Mouse (Mus musculus) lung, embryonic 15.5 days (tissue): ENCODE results near the gene Dcaf5. TPM values are rescaled to one million over a fixed set of nuclear protein-coding genes. Genes with fewer than 3 reads are reported as not detected.

Experiments
- ATAC-seq: fragments of 200-750 bp; cut with Nextera tagmentation; 2 replicates; pipeline ENCODE4 v1.8.0; 2017; ENCODE audit warnings: moderate number of reproducible peaks, borderline replicate concordance; ENCODE audit not compliant: low FRiP score, low TSS enrichment; ENCODE audit errors: extremely low read depth
- H3K27ac ChIP-seq: fragments of 300-500 bp; sonication (generic); 2 replicates; pipeline ENCODE4 v1.5.1; 2015; ENCODE audit warnings: moderate library complexity, mild to moderate bottlenecking, inconsistent platforms
- H3K27me3 ChIP-seq: fragments of 300-500 bp; sonication (generic); 2 replicates; pipeline ENCODE4 v1.6.1; 2015; ENCODE audit warnings: inconsistent platforms
- H3K36me3 ChIP-seq: fragments of 300-500 bp; sonication (generic); 2 replicates; pipeline ENCODE4 v1.6.1; 2015; ENCODE audit warnings: inconsistent platforms
- H3K4me1 ChIP-seq: fragments of 300-500 bp; sonication (generic); 2 replicates; pipeline ENCODE4 v1.6.1; 2015; ENCODE audit warnings: inconsistent platforms
- H3K4me2 ChIP-seq: fragments of 300-500 bp; sonication (generic); 2 replicates; pipeline ENCODE4 v1.6.1; 2015; ENCODE audit warnings: inconsistent platforms, mild to moderate bottlenecking, moderate library complexity
- H3K4me3 ChIP-seq: fragments of 300-500 bp; sonication (generic); 2 replicates; pipeline ENCODE4 v1.5.1; 2015; ENCODE audit warnings: mild to moderate bottlenecking, inconsistent platforms
- H3K9ac ChIP-seq: fragments of 300-500 bp; sonication (generic); 2 replicates; pipeline ENCODE4 v1.6.1; 2015; ENCODE audit warnings: inconsistent platforms
- H3K9me3 ChIP-seq: fragments of 300-500 bp; sonication (generic); 2 replicates; pipeline ENCODE4 v1.6.1; 2016; ENCODE audit warnings: inconsistent platforms
- WGBS: fragments of 180-500 bp; shearing (Covaris S2); methylation state at CpG from one replicate; pipeline ENCODE4 v1.1.7; 2015; 5-methylcytosine and 5-hydroxymethylcytosine counted together
- polyA plus RNA-seq: library from polyadenylated mRNA; unstranded; fragments of >200 nt; fragmentation: Nextera tagmentation; extraction: Ambion mirVana; gene quantifications from 2 replicates; pipeline ENCODE4 v1.2.1, GENCODE M21; 2015

The Dcaf5 gene
- polyA plus RNA-seq, 1 experiment from 2014 or later: 11.3 TPM

DNA sequence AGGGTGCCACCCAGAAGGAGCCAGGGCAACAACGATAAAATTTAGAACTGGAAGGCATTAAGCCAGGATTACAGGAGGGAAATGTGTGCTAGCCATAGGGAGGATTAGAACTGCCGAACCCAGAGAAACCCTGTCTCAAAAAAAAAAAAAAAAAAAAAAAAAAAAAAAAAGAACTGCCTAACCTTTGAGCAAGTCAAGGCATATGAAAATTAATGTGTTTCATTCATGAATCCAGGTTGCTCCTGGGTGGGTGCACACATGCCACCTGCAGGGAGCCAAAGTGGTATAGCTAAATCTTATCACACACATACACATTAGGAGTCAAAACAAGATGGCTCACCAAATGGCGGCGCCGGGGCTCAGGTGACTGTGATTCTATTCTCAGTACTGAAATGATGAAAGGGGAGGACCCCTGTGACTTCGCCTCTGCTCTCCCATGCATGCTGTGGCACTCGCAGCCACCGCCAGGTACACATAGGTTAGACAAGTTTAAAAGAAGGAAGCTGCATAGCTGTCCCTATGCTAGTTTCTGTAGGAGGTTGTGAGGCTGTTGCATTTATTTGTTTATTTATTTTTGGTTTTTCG lies 8.2 kb upstream of the Dcaf5 start:
- H3K27ac ChIP-seq: no peak overlapping the region
- no peaks in the 10 kb centered on the region for H3K9me3 ChIP-seq
- no peak overlapping the region for H3K4me3 ChIP-seq
- 0 out of 2 replicates have a peak, but pooled peaks cover 4% of the 10 kb centered on the region for H3K27me3 ChIP-seq
- ATAC-seq: no peak
- H3K4me1 ChIP-seq: no peaks in the 10 kb centered on the region
- WGBS: 71% methylated on average over 9 of the region's 9 CpGs
- no peak overlapping the region for H3K9ac ChIP-seq
- H3K4me2 ChIP-seq: no peak overlapping the region
- H3K36me3 ChIP-seq: no peaks in the 10 kb centered on the region

DNA sequence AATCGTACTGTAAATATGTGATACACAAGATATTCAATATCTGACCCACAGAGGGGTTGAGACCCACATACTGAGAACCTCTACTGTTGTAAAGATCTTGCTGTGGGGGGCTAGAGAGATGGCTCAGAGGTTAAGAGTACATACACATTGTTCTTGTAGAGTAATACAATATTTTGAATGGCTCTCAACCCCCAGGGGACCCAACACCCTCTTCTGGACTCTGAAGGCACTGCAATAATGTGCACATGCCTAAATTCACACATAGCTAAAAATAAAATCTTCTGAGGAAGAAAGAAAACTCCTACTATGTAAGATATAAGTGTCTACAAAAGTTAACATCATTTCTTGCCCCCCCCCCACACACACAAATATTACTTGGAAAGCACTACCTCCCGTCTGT lies 4.6 kb upstream of the Dcaf5 start:
- Histone ChIP-seq H3K27ac (no peak overlapping the region), H3K4me1 (peaks cover 6% of the 10 kb centered on the region; the same call in 1 of the 2 replicates), H3K27me3 (no peaks in the 10 kb centered on the region), H3K4me2 (no peak overlapping the region), H3K4me3 (no peak overlapping the region), H3K9me3 (no peaks in the 10 kb centered on the region), H3K36me3 (no peaks in the 10 kb centered on the region), H3K9ac (no peak overlapping the region)
- WGBS: 70% methylated on average over 2 of the region's 2 CpGs
- ATAC-seq: no peak

DNA sequence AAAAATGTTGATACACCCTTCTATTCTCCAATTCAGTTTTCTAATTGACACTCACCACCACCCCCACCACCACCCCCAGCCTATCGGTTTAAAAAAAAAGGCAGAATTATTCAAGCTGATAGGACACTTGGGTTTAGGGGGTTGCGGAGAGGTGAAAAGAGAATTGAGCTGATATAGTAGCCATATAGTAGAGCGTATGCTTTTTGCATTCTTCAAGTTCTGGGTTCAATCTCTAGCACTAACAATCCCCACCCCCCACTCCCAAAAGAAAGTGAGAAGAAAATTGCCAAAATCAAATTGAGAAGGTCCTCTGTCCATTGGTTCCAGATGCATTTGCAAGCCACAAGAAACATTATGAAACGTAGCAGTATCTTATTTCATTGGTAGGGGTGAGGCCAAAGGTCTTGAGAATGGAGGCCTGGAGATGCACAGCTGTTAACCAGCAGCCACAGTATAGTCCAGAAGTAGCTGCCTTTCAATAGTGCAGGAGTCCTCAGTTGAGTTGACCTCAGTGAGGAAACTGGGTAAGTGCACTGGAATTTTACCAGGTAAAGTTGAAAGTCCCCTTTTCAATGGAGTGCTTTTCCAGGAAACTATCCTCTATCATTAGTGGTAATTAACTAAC lies 762 bp upstream of the Dcaf5 start:
- H3K9me3 ChIP-seq: no peaks in the 10 kb centered on the region

DNA sequence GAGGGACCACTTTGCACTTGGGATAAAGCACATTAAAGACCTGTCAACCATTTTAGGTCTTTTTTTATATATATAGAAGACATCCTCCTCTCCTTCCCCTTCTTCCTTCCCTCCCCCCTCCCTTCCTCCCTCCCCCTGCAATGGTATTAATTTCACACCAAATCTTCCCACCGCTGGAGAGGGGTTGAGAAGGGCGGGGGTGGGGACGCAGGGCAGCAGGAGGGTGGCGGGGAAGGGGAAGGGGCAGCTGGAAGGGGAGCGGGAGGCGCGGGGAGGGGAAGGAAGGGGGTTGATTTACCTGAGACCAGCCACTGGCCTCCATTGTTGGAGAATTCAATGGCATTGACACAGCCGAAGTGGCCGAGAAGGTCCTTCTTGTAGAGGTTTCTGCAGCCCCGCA lies 514 bp downstream of the Dcaf5 start:
- 0% methylated on average over 8 of the region's 10 CpGs for WGBS
- peak overlapping the region; percentile 95 for H3K27ac ChIP-seq
- H3K4me3 ChIP-seq: peak overlapping the region; percentile 97
- peaks cover 15% of the 10 kb centered on the region; the same call in 1 of the 2 replicates for H3K4me1 ChIP-seq
- H3K9ac ChIP-seq: peak overlapping the region; percentile 89
- ATAC-seq: 0 out of 2 replicates have a peak, but pooled peaks have one; percentile 2
- H3K27me3 ChIP-seq: no peaks in the 10 kb centered on the region
- H3K4me2 ChIP-seq: peak overlapping the region; percentile 68
- H3K9me3 ChIP-seq: no peaks in the 10 kb centered on the region
- no peaks in the 10 kb centered on the region for H3K36me3 ChIP-seq

More for the DNA sequence above, 762 bp upstream of the Dcaf5 start:
- Histone ChIP-seq H3K4me2 (peak overlapping the region; percentile 68), H3K36me3 (no peaks in the 10 kb centered on the region), H3K4me1 (peaks cover 15% of the 10 kb centered on the region; the same call in 1 of the 2 replicates), H3K27ac (peak overlapping the region; percentile 95), H3K4me3 (peak overlapping the region; percentile 97), H3K27me3 (no peaks in the 10 kb centered on the region), H3K9ac (peak overlapping the region; percentile 89)
- no peak for ATAC-seq
- WGBS: 38% methylated on average over 4 of the region's 4 CpGs

DNA sequence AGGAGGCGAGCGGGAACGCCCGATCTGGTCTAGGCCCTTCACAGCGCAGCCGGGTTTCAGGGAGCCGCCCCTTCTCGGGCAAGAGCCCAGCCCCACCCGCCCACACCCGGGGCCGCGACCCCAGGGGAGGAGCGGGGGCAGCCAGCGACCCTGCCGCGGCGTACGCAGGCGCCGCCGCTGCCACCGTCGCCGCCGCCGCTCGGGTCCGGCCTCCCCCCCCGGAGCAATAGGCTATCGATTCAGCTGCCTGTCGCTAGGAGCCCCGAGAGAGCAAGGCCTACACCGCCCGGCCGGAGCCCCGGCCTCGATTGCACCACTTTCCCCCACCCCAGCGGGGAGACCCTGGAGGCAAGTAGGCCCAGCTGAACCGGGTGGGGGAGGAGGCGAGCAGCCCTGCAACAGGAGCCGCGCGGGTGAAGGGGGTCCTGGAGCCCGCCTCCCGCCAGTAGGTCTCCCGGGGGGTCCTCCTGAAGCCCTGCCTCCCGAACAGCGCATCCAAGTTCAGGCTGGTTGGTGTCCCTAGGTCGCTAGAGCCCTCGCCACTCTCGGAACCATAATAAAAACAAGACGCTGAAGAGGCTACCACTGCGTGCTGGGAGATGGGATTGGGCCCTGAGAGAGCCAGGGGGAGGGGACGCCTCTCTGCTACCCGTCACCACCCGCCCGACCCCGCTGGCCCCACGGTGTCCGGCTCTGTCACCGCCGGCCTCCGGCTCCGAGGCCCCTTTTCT lies 1.3 kb downstream of the Dcaf5 start:
- 0% methylated on average over 37 of the region's 64 CpGs for WGBS
- H3K9ac ChIP-seq: peak overlapping the region; percentile 89
- H3K27me3 ChIP-seq: no peaks in the 10 kb centered on the region
- no peaks in the 10 kb centered on the region for H3K9me3 ChIP-seq
- peak overlapping the region; percentile 95 for H3K27ac ChIP-seq
- peak; percentile 79 for ATAC-seq
- peaks cover 15% of the 10 kb centered on the region; the same call in 1 of the 2 replicates for H3K4me1 ChIP-seq
- no peaks in the 10 kb centered on the region for H3K36me3 ChIP-seq
- H3K4me2 ChIP-seq: peak overlapping the region; percentile 68
- H3K4me3 ChIP-seq: peak overlapping the region; percentile 97

DNA sequence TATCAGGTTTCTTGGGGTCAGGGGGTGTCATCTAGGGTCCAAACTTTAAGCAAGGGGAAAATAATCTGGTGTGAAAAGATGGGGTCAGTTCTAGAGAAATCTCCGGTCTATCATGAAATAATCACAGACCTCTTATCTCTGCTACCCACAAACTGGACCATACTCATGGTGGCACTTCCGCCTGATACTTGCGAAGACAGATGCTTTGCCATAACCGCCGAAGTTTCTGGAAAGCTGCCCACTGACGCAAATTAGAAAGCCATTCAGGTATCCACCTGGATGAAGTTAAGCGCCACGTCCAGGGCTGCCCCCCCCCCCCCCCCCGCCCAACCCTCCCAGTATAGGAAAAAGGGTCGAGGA lies 1.8 kb downstream of the Dcaf5 start:
- Histone ChIP-seq H3K4me1 (peaks cover 15% of the 10 kb centered on the region; the same call in 1 of the 2 replicates), H3K27ac (peak overlapping the region; percentile 95), H3K4me3 (peak overlapping the region; percentile 97), H3K4me2 (peak overlapping the region; percentile 68), H3K9ac (peak overlapping the region; percentile 89), H3K36me3 (no peaks in the 10 kb centered on the region), H3K9me3 (no peaks in the 10 kb centered on the region), H3K27me3 (no peaks in the 10 kb centered on the region)
- no peak for ATAC-seq
- WGBS: 4% methylated on average over 8 of the region's 10 CpGs

DNA sequence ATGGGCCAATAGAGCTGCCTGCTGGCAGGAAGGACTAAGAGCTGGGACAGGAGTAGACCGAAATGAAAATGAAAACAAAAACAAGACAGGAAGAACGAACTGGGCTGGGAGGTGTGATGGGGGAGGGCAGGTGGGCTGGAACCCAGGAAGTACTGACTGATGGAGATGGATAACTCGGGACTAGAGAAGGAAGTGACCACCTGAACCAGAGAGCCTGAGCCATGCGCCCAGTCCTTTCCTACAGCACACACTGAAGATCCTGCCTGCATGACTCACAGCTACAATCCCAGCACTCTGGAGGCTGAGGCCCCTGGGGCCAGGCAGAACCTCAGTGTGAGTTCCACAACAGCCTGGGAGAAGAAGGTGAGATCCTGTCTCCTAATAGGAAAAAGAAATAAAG lies 3.1 kb downstream of the Dcaf5 start:
- no peak for ATAC-seq
- WGBS: 60% methylated on average over 4 of the region's 4 CpGs
- H3K9ac ChIP-seq: no peak overlapping the region

DNA sequence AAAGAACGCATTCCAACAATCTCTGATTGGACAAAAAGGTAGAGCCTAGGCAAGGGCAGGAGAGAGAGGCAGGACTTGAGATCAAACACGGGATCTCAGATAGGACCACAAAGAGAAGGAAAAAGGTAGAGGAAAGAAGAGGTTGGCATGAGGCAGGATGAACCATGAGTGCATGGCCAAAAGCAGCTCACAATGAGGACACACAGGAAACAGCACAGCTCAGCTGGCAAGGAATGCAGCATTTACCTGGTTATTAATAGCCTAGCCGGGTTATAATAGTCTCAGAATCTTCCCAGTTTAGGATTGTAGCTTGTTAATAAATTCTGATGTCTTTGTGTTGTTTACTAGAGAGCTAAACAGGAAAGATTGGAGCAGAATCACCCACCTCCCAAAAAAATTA lies 8.7 kb downstream of the Dcaf5 start:
- Histone ChIP-seq H3K9ac (no peak overlapping the region), H3K36me3 (no peaks in the 10 kb centered on the region), H3K4me1 (no peaks in the 10 kb centered on the region), H3K27ac (no peak overlapping the region), H3K4me3 (no peak overlapping the region), H3K27me3 (no peaks in the 10 kb centered on the region), H3K9me3 (no peaks in the 10 kb centered on the region), H3K4me2 (no peak overlapping the region)
- 83% methylated on average over 3 of the region's 3 CpGs for WGBS
- no peak for ATAC-seq

More for the DNA sequence above, 3.1 kb downstream of the Dcaf5 start:
- no peaks in the 10 kb centered on the region for H3K36me3 ChIP-seq
- no peak overlapping the region for H3K4me2 ChIP-seq
- no peak overlapping the region for H3K27ac ChIP-seq
- H3K4me1 ChIP-seq: peaks cover 15% of the 10 kb centered on the region; the same call in 1 of the 2 replicates
- no peak overlapping the region for H3K4me3 ChIP-seq
- no peaks in the 10 kb centered on the region for H3K9me3 ChIP-seq
- no peaks in the 10 kb centered on the region for H3K27me3 ChIP-seq

DNA sequence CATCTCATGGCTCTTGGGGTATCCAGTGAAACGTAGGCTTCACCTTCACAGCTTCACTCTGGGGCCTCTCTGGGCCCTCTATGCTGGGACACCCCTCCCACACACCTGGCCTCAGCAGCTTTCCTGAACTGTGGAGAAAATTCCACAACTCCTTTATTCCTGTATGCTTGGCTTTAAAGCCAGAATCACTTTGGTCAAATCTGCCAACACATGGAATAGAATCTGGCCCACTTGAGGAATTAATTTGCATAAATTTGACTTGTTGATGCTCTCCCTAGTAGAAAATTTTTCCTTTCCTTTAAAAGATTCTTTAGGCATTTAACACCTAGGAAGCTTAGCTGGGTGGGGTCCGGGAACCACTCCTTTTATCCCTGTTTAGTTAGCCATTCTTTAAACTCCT lies 21.3 kb downstream of the Dcaf5 start:
- 86% methylated on average over 2 of the region's 2 CpGs for WGBS
- Histone ChIP-seq H3K27me3 (no peaks in the 10 kb centered on the region), H3K9ac (no peak overlapping the region), H3K36me3 (peaks cover 38% of the 10 kb centered on the region), H3K4me3 (no peak overlapping the region), H3K4me1 (no peaks in the 10 kb centered on the region), H3K9me3 (no peaks in the 10 kb centered on the region), H3K27ac (no peak overlapping the region), H3K4me2 (no peak overlapping the region)
- ATAC-seq: no peak

DNA sequence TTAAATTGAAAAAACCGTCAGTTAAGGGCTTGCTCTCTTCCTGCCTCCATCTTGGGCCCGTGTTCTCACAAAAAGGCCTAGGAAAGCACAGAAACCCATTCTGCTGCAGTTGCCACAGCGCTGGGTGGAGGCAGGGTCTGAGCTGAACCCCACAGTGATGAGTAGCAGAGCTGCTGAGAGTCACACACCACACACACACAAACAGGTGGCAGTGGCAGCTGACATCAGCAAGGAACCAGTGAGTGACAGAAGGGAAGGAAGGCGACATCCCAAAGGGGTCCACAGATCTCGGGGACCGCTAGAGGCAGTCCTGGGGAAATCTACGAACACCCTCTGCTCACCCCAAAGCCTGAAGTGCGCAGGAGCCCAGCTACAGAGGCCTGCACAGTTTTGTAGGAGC lies 25.5 kb downstream of the Dcaf5 start:
- Histone ChIP-seq H3K4me3 (no peak overlapping the region), H3K9ac (no peak overlapping the region), H3K27me3 (no peaks in the 10 kb centered on the region), H3K4me1 (no peaks in the 10 kb centered on the region), H3K27ac (no peak overlapping the region), H3K9me3 (no peaks in the 10 kb centered on the region), H3K4me2 (no peak overlapping the region), H3K36me3 (peaks cover 38% of the 10 kb centered on the region)
- 91% methylated on average over 8 of the region's 8 CpGs for WGBS
- no peak for ATAC-seq

DNA sequence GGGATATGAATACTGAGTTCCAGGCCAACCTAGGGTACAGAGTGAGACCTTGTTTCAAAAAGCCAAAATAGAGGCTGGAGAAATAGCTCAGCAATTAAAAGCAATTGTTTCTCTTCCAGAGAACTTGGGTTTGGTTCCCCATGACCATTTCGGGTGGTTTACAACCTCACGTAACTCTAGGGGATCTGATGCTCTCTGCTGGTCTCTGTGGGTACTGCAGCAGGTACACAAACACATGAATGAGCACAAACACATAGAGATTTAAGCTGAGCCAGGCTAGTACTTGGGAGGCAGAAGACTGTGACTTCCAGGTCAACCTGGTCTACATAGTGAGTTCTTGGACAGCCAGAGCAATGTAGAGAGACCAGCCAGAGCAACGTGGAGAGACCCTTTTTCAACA lies 28.6 kb downstream of the Dcaf5 start:
- Histone ChIP-seq H3K4me1 (no peaks in the 10 kb centered on the region), H3K27ac (no peak overlapping the region), H3K4me2 (no peak overlapping the region), H3K4me3 (no peak overlapping the region), H3K27me3 (no peaks in the 10 kb centered on the region), H3K36me3 (peaks cover 38% of the 10 kb centered on the region), H3K9me3 (no peaks in the 10 kb centered on the region), H3K9ac (no peak overlapping the region)
- ATAC-seq: no peak
- 56% methylated on average over 3 of the region's 3 CpGs for WGBS

DNA sequence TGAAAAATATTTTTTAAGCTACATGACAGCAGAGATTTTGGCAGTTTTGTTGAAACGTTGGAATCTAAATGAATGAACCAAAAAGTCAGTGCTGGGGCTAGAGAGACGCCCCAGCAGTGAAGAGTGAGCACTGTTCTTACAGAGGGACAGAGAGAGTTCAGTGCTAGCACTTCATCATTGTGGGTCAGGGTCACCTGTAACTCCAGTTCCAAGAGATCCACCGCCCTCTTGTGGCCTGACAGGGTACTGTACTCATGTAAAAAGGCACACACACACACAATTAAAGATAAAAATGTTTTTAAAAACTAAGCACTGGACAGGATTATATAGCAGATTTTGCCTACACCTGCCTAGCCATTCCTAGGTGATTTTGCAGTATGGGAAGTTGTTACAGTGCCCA lies 29.8 kb downstream of the Dcaf5 start:
- Histone ChIP-seq H3K36me3 (peaks cover 33% of the 10 kb centered on the region), H3K27ac (no peak overlapping the region), H3K4me2 (no peak overlapping the region), H3K9ac (no peak overlapping the region), H3K4me3 (no peak overlapping the region), H3K4me1 (no peaks in the 10 kb centered on the region), H3K9me3 (no peaks in the 10 kb centered on the region), H3K27me3 (no peaks in the 10 kb centered on the region)
- no peak for ATAC-seq
- WGBS: 37% methylated on average over 3 of the region's 3 CpGs
